Mouse (Mus musculus) gastrocnemius, postnatal 14 days (tissue): Measurements from ENCODE around the gene Ubn1. TPM values are rescaled to one million over a fixed set of nuclear protein-coding genes. Genes with fewer than 3 reads are reported as not detected.
A peak's percentile ranks its signal among the peaks of the same experiment; 100 is the strongest.

Experiments used
- DNase-seq: peaks from one replicate; pipeline ENCODE4 v3.0.0; 2021; ENCODE audit warnings: mixed read lengths
- intact Hi-C: fragments of 180-260 bp; cut with DNase I; formaldehyde crosslinking; loops from one replicate; pipeline ENCODE4 v1.15.1; 2025; ENCODE audit warnings: low total_unique reads
- total RNA-seq, 2 experiments: library from RNA; stranded (reverse); gene quantifications; 2 replicates each; pipeline ENCODE4 v1.2.3; 2021

The Ubn1 gene
- total RNA-seq, 2 experiments from 2014 or later = 21.2 to 25.5 TPM

- intact Hi-C loops = loop anchor here (10.0 kb wide), 1 partner anchor 87 kb away; the partner anchor contains the start of gene Sec14l5
- DNase-seq = no peak
Measured at GRCm38 (mm10) chr16:5058114-5058513, 8.3 kb downstream of the Ubn1 start.

GRCm38 (mm10) chr16:5063472-5063871 is 13.6 kb downstream of the Ubn1 start:
- DNase-seq = no peak
- intact Hi-C loops = no loop called here

- intact Hi-C loops = no loop called here
- no peak for DNase-seq
Measured at GRCm38 (mm10) chr16:5070321-5070720, 20.5 kb downstream of the Ubn1 start.

- intact Hi-C loops = no loop called here
- no peak for DNase-seq
Measured at GRCm38 (mm10) chr16:5071974-5072373, 22.1 kb downstream of the Ubn1 start.

GRCm38 (mm10) chr16:5074341-5074740 is 24.5 kb downstream of the Ubn1 start:
- DNase-seq = no peak
- intact Hi-C loops = no loop called here

- intact Hi-C loops = loop anchor here (10.0 kb wide), 1 partner anchor 60 kb away; no protein-coding TSS in a partner anchor
- no peak for DNase-seq
Measured at GRCm38 (mm10) chr16:5085196-5085595, 35.3 kb downstream of the Ubn1 start.

- intact Hi-C loops = loop anchor here (10.0 kb wide), 1 partner anchor 61 kb away; no protein-coding TSS in a partner anchor
- DNase-seq = no peak
Measured at GRCm38 (mm10) chr16:5086179-5086578, 36.3 kb downstream of the Ubn1 start.

GRCm38 (mm10) chr16:5089021-5089420 is 39.2 kb downstream of the Ubn1 start:
- DNase-seq = no peak
- intact Hi-C loops = loop anchor here (10.0 kb wide), 1 partner anchor 64 kb away; no protein-coding TSS in a partner anchor

- no peak for DNase-seq
- intact Hi-C loops = no loop called here
Measured at GRCm38 (mm10) chr16:5093285-5093684, 43.4 kb downstream of the Ubn1 start.

GRCm38 (mm10) chr16:5096504-5096903 is 46.6 kb downstream of the Ubn1 start:
- intact Hi-C loops = no loop called here
- no peak for DNase-seq

GRCm38 (mm10) chr16:5101000-5101399 is 51.1 kb downstream of the Ubn1 start:
- DNase-seq = no peak
- intact Hi-C loops = no loop called here

- intact Hi-C loops = no loop called here
Measured at GRCm38 (mm10) chr16:5109877-5110276, 60.0 kb downstream of the Ubn1 start.

GRCm38 (mm10) chr16:5111021-5111420 is 61.2 kb downstream of the Ubn1 start:
- intact Hi-C loops = no loop called here

More at GRCm38 (mm10) chr16:5109877-5110276, 60.0 kb downstream of the Ubn1 start:
- DNase-seq = no peak

GRCm38 (mm10) chr16:5113002-5113550 is 63.2 kb downstream of the Ubn1 start:
- no peak for DNase-seq
- intact Hi-C loops = no loop called here

More at GRCm38 (mm10) chr16:5111021-5111420, 61.2 kb downstream of the Ubn1 start:
- no peak for DNase-seq

- intact Hi-C loops = no loop called here
- DNase-seq = no peak
Measured at GRCm38 (mm10) chr16:5113582-5113981, 63.7 kb downstream of the Ubn1 start.

GRCm38 (mm10) chr16:5119385-5119784 is 69.5 kb downstream of the Ubn1 start:
- DNase-seq = no peak
- intact Hi-C loops = no loop called here

- no peak for DNase-seq
- intact Hi-C loops = no loop called here
Measured at GRCm38 (mm10) chr16:5119845-5120244, 70.0 kb downstream of the Ubn1 start.

GRCm38 (mm10) chr16:5123476-5123875 is 73.6 kb downstream of the Ubn1 start:
- intact Hi-C loops = no loop called here
- no peak for DNase-seq

GRCm38 (mm10) chr16:5130196-5130595 is 80.3 kb downstream of the Ubn1 start:
- intact Hi-C loops = no loop called here
- no peak for DNase-seq

- peak; percentile 74 for DNase-seq
- intact Hi-C loops = no loop called here
Measured at GRCm38 (mm10) chr16:5130766-5131165, 80.9 kb downstream of the Ubn1 start.

- intact Hi-C loops = no loop called here
- no peak for DNase-seq
Measured at GRCm38 (mm10) chr16:5131251-5131922, 81.5 kb downstream of the Ubn1 start.
